8 mouse cellular contexts compared by ENCODE assay signal in the genomic region with DNA sequence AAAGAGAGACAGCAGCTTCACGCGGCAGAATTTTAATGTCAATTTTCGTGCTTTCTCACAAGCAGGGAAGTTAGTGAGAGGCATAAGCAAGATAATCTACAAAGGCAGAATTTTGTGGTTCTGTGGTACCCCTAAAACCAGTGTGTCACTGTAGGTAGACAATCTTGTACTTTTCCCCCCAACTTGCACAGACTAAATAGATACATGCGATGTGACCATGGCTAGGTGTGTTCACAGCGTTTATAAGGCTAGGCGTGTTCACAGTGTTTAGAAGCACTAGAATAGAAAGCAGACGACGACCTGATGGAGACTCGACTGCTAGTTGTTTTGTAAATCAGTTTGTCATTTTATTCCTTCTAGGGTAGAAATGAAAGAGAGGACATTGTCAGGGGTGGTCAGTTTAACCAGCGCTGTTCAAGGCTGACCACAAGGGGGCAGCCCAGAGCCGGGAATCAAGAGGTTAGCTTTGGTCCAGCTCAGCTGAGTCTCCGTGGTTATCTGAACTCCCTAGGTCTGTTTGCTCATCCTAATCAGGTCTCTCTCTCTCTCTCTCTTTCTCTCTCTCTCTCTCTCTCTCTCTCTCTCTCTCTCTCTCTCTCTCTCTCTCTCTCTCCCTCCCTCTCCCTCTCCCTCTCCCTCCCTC. TPM values are rescaled to one million over a fixed set of nuclear protein-coding genes. Genes with fewer than 3 reads are reported as not detected.
DNase-seq lines count a peak whose midpoint lies in the region; ATAC-seq lines count a peak whose summit lies in the region.

No protein-coding gene starts in this region.

- H3K4me3 ChIP-seq in hindbrain, embryonic 11.5 days (ENCODE audit: low read depth, low read length) = no peak overlapping the region
- no peak overlapping the region for H3K4me3 ChIP-seq in hindbrain, embryonic 13.5 days
- H3K4me3 ChIP-seq in liver, embryonic 12.5 days = no peak overlapping the region

- H3K27me3 ChIP-seq in hindbrain, embryonic 11.5 days (ENCODE audit: control insufficient read depth, insufficient read depth, low read length) = no peaks in the 10 kb centered on the region
- peaks cover 5% of the 10 kb centered on the region for H3K27me3 ChIP-seq in hindbrain, embryonic 13.5 days
- H3K27me3 ChIP-seq in liver, embryonic 12.5 days (replicated peaks) = no peaks in the 10 kb centered on the region

- H3K9ac ChIP-seq in hindbrain, embryonic 11.5 days (ENCODE audit: low read depth, low read length) = no peak overlapping the region
- no peak overlapping the region for H3K9ac ChIP-seq in hindbrain, embryonic 13.5 days
- no peak overlapping the region for H3K9ac ChIP-seq in liver, embryonic 12.5 days

- peak; percentile 67; the same call in 1 of the 2 replicates for ATAC-seq in hindbrain, embryonic 11.5 days (ENCODE audit: low FRiP score)
- ATAC-seq in hindbrain, embryonic 13.5 days (ENCODE audit: low FRiP score) = no peak
- ATAC-seq in liver, embryonic 12.5 days = peak; percentile 70

- intact Hi-C loops in gastrocnemius, postnatal 14 days (cut with DNase I; ENCODE audit: low total_unique reads) = no loop called here

- no peak overlapping the region for H3K4me2 ChIP-seq in hindbrain, embryonic 11.5 days (replicated peaks; ENCODE audit: low read depth, low read length)
- no peak overlapping the region for H3K4me2 ChIP-seq in hindbrain, embryonic 13.5 days
- H3K4me2 ChIP-seq in liver, embryonic 12.5 days = no peak overlapping the region

- H3K4me1 ChIP-seq in hindbrain, embryonic 11.5 days (replicated peaks; ENCODE audit: control insufficient read depth, insufficient read depth, low read length) = no peaks in the 10 kb centered on the region
- H3K4me1 ChIP-seq in hindbrain, embryonic 13.5 days (replicated peaks) = no peaks in the 10 kb centered on the region
- no peaks in the 10 kb centered on the region for H3K4me1 ChIP-seq in liver, embryonic 12.5 days

- no peaks in the 10 kb centered on the region for H3K9me3 ChIP-seq in hindbrain, embryonic 11.5 days (ENCODE audit: control insufficient read depth, low read length)
- no peaks in the 10 kb centered on the region for H3K9me3 ChIP-seq in hindbrain, embryonic 13.5 days
- H3K9me3 ChIP-seq in liver, embryonic 12.5 days (replicated peaks) = no peaks in the 10 kb centered on the region

- H3K36me3 ChIP-seq in hindbrain, embryonic 11.5 days (ENCODE audit: control insufficient read depth, insufficient read depth, low read length) = no peaks in the 10 kb centered on the region
- no peaks in the 10 kb centered on the region for H3K36me3 ChIP-seq in hindbrain, embryonic 13.5 days
- H3K36me3 ChIP-seq in liver, embryonic 12.5 days = no peaks in the 10 kb centered on the region

- no peak overlapping the region for H3K27ac ChIP-seq in hindbrain, embryonic 11.5 days (ENCODE audit: low read depth, low read length)
- no peak overlapping the region for H3K27ac ChIP-seq in hindbrain, embryonic 13.5 days
- no peak overlapping the region for H3K27ac ChIP-seq in liver, embryonic 12.5 days

- 38% methylated on average over 12 of the region's 12 CpGs for WGBS in hindbrain, embryonic 11.5 days
- 38% methylated on average over 12 of the region's 12 CpGs for WGBS in hindbrain, embryonic 13.5 days
- 34% methylated on average over 12 of the region's 12 CpGs for WGBS in liver, embryonic 12.5 days (ENCODE audit: insufficient replicate concordance)

- DNase-seq in hindbrain, embryonic 11.5 days (ENCODE audit: low spot score) = peak; percentile 87
- peak; percentile 64 to 83 for DNase-seq in cerebellum, postnatal 4 days (ENCODE audit: low spot score in 2 of 2)
- peak; percentile 83 for DNase-seq in gastrocnemius, postnatal 14 days
- DNase-seq in kidney, adult 9 months = peak; percentile 62
- peak; percentile 21 to 56 for DNase-seq in natural killer cell, adult 2 months (ENCODE audit: low spot score in 2 of 2)
- DNase-seq in spleen, postnatal 4 days (ENCODE audit: low spot score in 2 of 2) = peak; percentile 67 to 91

RNA-seq across cellular contexts. Expression of gene Ano6, which starts 27.9 kb away (rescaled TPM):
- 33.5 and 37.2 TPM in 2 replicates for polyA plus RNA-seq in hindbrain, embryonic 11.5 days (2014; fragmentation: Nextera tagmentation; extraction: Ambion mirVana)
- polyA plus RNA-seq in hindbrain, embryonic 13.5 days (2015; fragmentation: Nextera tagmentation; extraction: Ambion mirVana) = 28.7 and 31.2 TPM in 2 replicates
- 10 to 100 TPM; 41.5 to 51.9 TPM for total RNA-seq in gastrocnemius, postnatal 14 days (2021)
- polyA plus RNA-seq in liver, embryonic 12.5 days (2016; fragmentation: Nextera tagmentation; extraction: Ambion mirVana) = 14.7 and 14.8 TPM in 2 replicates
